Mouse (Mus musculus): ENCODE measurements around the gene Trim67.

DNA sequence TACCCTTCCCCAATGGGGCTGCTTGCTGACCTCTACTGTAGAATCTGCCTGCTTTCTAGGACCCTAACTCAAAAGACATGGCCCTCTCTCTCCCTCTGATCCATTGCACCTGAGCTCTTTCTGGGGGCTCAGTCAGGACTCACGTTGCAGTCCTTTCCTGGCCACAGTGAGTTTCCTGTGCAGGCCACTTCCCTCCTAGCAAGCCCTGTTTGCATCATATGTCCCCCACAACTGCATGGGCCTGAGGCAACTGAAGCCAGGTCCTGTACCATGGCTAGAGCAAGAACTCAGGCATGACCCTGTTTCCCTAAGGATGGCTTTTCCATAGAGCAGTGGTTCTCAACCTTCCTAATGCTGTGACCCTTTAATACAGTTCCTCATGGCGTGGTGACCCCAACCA lies 45.1 kb downstream of the Trim67 start:
- TF ChIP-seq CTCF (IDR thresholded peaks at IDR 0.05; ENCODE audit: borderline replicate concordance, control insufficient read depth, extremely low read depth, insufficient read depth, low read length, poor library complexity), result no peak
- TF ChIP-seq POLR2A (IDR thresholded peaks at IDR 0.05; ENCODE audit: control insufficient read depth, extremely low read depth, insufficient read depth, low read length, poor library complexity), result no peak

Data from thymus, adult 2 months (tissue).